Mouse (Mus musculus): Measurements from ENCODE around the gene Supv3l1. TPM values are rescaled to one million over a fixed set of nuclear protein-coding genes. Genes with fewer than 3 reads are reported as not detected.
"Not testable (repeated sequence)": the region's sequence is repeated elsewhere in the genome, so short reads cannot be mapped to it uniquely, and the experiment has no call there.

Supv3l1 gene
- polyA plus RNA-seq, 1 experiment: 10.9 TPM

- no peaks in the 10 kb centered on the region; the same call in 1 of the 2 replicates for H3K4me1 ChIP-seq (ENCODE audit: control insufficient read depth, insufficient read depth, insufficient read length, low read length)
- no peak overlapping the region for H3K4me3 ChIP-seq (ENCODE audit: low read depth, low read length)
- H3K27me3 ChIP-seq (ENCODE audit: control insufficient read depth, insufficient read depth, low read length): no peaks in the 10 kb centered on the region
- H3K27ac ChIP-seq (ENCODE audit: insufficient read depth, low read depth, low read length): no peak overlapping the region
- no peak for TF ChIP-seq CTCF (IDR thresholded peaks at IDR 0.05; ENCODE audit: extremely low read depth, insufficient read length, insufficient replicate concordance, low read depth, low read length)
- TF ChIP-seq POLR2A (IDR thresholded peaks at IDR 0.05; ENCODE audit: low read depth, low read length): no peak
- WGBS: 47% methylated on average over 2 of the region's 2 CpGs
- H3K36me3 ChIP-seq (ENCODE audit: control insufficient read depth, insufficient read depth, low read length): peaks cover 19% of the 10 kb centered on the region
Observed at GRCm38 (mm10) chr10:62476980-62477379, 27.4 kb upstream of the Supv3l1 start.

- Histone ChIP-seq H3K27me3 (ENCODE audit: control insufficient read depth, insufficient read depth, low read length) (no peaks in the 10 kb centered on the region), H3K4me1 (ENCODE audit: control insufficient read depth, insufficient read depth, insufficient read length, low read length) (no peaks in the 10 kb centered on the region; the same call in 1 of the 2 replicates), H3K36me3 (ENCODE audit: control insufficient read depth, insufficient read depth, low read length) (peaks cover 23% of the 10 kb centered on the region), H3K27ac (ENCODE audit: insufficient read depth, low read depth, low read length) (no peak overlapping the region), H3K4me3 (ENCODE audit: low read depth, low read length) (no peak overlapping the region)
- no peak for TF ChIP-seq POLR2A (IDR thresholded peaks at IDR 0.05; ENCODE audit: low read depth, low read length)
- WGBS: 92% methylated on average over 10 of the region's 10 CpGs
Observed at GRCm38 (mm10) chr10:62474944-62475343, 25.4 kb upstream of the Supv3l1 start.

DNA sequence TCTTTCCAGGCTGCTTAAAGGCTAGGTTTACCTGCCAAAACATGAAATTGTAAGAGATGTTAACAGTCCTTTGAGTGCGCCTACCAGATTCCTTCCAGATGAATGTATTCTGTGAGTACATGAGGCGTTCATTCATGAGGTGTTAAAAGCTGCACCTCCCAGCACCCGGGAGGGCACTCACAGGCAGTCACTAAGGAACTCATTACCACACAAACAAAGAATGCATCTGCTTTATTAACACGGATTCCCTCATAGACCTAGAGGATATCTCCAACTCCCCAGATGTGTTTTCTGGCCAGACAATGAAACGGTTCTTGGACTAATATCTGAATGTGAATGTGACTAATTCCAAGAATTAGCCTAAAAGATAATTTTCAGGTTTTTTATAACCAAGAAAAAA is 21.6 kb upstream of the Supv3l1 start:
- Histone ChIP-seq H3K4me3 (ENCODE audit: low read depth, low read length) (no peak overlapping the region), H3K36me3 (ENCODE audit: control insufficient read depth, insufficient read depth, low read length) (peaks cover 29% of the 10 kb centered on the region), H3K27ac (ENCODE audit: insufficient read depth, low read depth, low read length) (no peak overlapping the region), H3K4me1 (ENCODE audit: control insufficient read depth, insufficient read depth, insufficient read length, low read length) (no peaks in the 10 kb centered on the region), H3K27me3 (ENCODE audit: control insufficient read depth, insufficient read depth, low read length) (no peaks in the 10 kb centered on the region)
- WGBS: 75% methylated on average over 5 of the region's 5 CpGs
- TF ChIP-seq CTCF (IDR thresholded peaks at IDR 0.05; ENCODE audit: extremely low read depth, insufficient read length, insufficient replicate concordance, low read depth, low read length) (no peak), POLR2A (IDR thresholded peaks at IDR 0.05; ENCODE audit: low read depth, low read length) (no peak)

- WGBS: 92% methylated on average over 4 of the region's 4 CpGs
- Histone ChIP-seq H3K36me3 (ENCODE audit: control insufficient read depth, insufficient read depth, low read length) (peaks cover 29% of the 10 kb centered on the region), H3K27me3 (ENCODE audit: control insufficient read depth, insufficient read depth, low read length) (no peaks in the 10 kb centered on the region), H3K4me3 (ENCODE audit: low read depth, low read length) (no peak overlapping the region), H3K4me1 (ENCODE audit: control insufficient read depth, insufficient read depth, insufficient read length, low read length) (no peaks in the 10 kb centered on the region), H3K27ac (ENCODE audit: insufficient read depth, low read depth, low read length) (no peak overlapping the region)
- TF ChIP-seq POLR2A (IDR thresholded peaks at IDR 0.05; ENCODE audit: low read depth, low read length) (no peak), CTCF (IDR thresholded peaks at IDR 0.05; ENCODE audit: extremely low read depth, insufficient read length, insufficient replicate concordance, low read depth, low read length) (no peak)
Observed at GRCm38 (mm10) chr10:62469736-62470135, 20.2 kb upstream of the Supv3l1 start.

DNA sequence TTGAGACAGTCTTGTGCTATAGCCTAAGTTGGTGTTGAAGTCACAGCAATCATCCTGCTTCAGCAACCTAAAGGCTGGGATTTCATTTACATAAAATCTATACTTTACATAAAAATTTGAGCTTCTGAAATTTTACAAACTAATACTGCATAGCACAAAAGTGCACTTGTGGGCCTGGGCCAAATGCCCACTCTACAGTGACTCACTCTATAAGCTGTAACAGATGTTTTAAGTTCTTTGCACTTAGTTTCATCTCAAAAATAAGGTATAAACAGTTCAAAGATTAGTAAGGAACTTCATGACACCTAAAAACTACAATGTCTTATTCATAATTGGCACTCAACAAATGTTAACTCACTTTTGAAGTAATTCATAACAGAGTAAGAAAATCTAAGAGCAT is 11.8 kb upstream of the Supv3l1 start:
- H3K36me3 ChIP-seq (ENCODE audit: control insufficient read depth, insufficient read depth, low read length): peaks cover 48% of the 10 kb centered on the region
- no peaks in the 10 kb centered on the region for H3K4me1 ChIP-seq (ENCODE audit: control insufficient read depth, insufficient read depth, insufficient read length, low read length)
- no peak overlapping the region for H3K27ac ChIP-seq (ENCODE audit: insufficient read depth, low read depth, low read length)
- TF ChIP-seq CTCF (IDR thresholded peaks at IDR 0.05; ENCODE audit: extremely low read depth, insufficient read length, insufficient replicate concordance, low read depth, low read length) (no peak), POLR2A (IDR thresholded peaks at IDR 0.05; ENCODE audit: low read depth, low read length) (no peak)
- no peaks in the 10 kb centered on the region for H3K27me3 ChIP-seq (ENCODE audit: control insufficient read depth, insufficient read depth, low read length)
- H3K4me3 ChIP-seq (ENCODE audit: low read depth, low read length): no peak overlapping the region

DNA sequence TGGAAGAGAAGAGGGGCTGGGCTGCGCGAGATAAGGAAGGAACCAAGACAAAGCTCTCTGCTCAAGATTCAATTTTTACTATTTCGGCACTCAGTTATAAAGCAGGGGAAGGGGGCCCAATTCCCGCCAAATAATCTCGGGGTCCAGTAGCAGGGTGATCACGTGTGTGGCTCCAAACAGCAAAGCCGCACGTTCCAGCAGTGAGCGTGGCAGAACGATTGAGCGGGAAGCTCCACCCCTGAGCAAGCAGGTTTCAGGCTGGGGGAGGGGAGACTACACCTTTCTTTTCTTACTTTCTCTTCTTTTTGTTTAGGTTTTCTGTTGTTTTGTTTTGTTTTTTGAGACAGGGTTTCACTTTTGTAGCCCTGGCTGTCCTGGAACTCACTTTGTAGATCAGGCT is 2.5 kb upstream of the Supv3l1 start:
- not testable (repeated sequence) for H3K4me1 ChIP-seq (ENCODE audit: control insufficient read depth, insufficient read depth, insufficient read length, low read length); H3K27me3 ChIP-seq (ENCODE audit: control insufficient read depth, insufficient read depth, low read length); H3K4me3 ChIP-seq (ENCODE audit: low read depth, low read length); H3K27ac ChIP-seq (ENCODE audit: insufficient read depth, low read depth, low read length)
- WGBS: 62% methylated on average over 11 of the region's 11 CpGs
- H3K36me3 ChIP-seq (ENCODE audit: control insufficient read depth, insufficient read depth, low read length): peaks cover 21% of the 10 kb centered on the region

DNA sequence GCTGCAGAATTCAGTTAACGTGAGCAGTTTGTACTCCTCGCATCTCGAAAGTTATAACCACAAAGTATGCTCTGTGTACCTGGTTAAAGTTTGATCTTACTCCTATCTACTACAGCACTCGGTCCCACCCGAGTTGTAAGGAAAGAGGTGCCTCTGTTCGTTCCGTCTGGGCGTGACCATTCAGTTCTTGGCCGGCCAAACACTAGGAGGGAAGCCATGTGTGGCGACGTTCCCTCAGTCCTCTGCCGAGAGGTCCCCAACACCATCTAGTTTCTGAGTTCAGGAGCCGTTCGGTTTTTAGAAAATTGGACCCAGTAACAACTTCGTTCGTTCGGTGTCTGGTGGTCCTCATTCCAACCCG is 722 bp upstream of the Supv3l1 start:
- H3K36me3 ChIP-seq (ENCODE audit: control insufficient read depth, insufficient read depth, low read length): peaks cover 23% of the 10 kb centered on the region
- WGBS: 29% methylated on average over 18 of the region's 18 CpGs
- H3K4me1 ChIP-seq (ENCODE audit: control insufficient read depth, insufficient read depth, insufficient read length, low read length): no peaks in the 10 kb centered on the region; the same call in 1 of the 2 replicates
- no peaks in the 10 kb centered on the region for H3K27me3 ChIP-seq (ENCODE audit: control insufficient read depth, insufficient read depth, low read length)
- no peak for TF ChIP-seq POLR2A (IDR thresholded peaks at IDR 0.05; ENCODE audit: low read depth, low read length)
- no peak for TF ChIP-seq CTCF (IDR thresholded peaks at IDR 0.05; ENCODE audit: extremely low read depth, insufficient read length, insufficient replicate concordance, low read depth, low read length)
- peak overlapping the region; percentile 85 for H3K27ac ChIP-seq (ENCODE audit: insufficient read depth, low read depth, low read length)
- peak overlapping the region; percentile 99 for H3K4me3 ChIP-seq (ENCODE audit: low read depth, low read length)

GRCm38 (mm10) chr10:62430427-62430826 is 19.1 kb downstream of the Supv3l1 start:
- Histone ChIP-seq H3K36me3 (ENCODE audit: control insufficient read depth, insufficient read depth, low read length) (peaks cover 59% of the 10 kb centered on the region), H3K27ac (ENCODE audit: insufficient read depth, low read depth, low read length) (no peak overlapping the region), H3K4me3 (ENCODE audit: low read depth, low read length) (no peak overlapping the region), H3K4me1 (ENCODE audit: control insufficient read depth, insufficient read depth, insufficient read length, low read length) (peaks cover 3% of the 10 kb centered on the region; the same call in 1 of the 2 replicates), H3K27me3 (ENCODE audit: control insufficient read depth, insufficient read depth, low read length) (no peaks in the 10 kb centered on the region)
- WGBS: 89% methylated on average over 5 of the region's 5 CpGs
- TF ChIP-seq CTCF (IDR thresholded peaks at IDR 0.05; ENCODE audit: extremely low read depth, insufficient read length, insufficient replicate concordance, low read depth, low read length): no peak
- TF ChIP-seq POLR2A (IDR thresholded peaks at IDR 0.05; ENCODE audit: low read depth, low read length): no peak
